Mouse (Mus musculus): ENCODE measurements around the gene 1700011L22Rik.

GRCm38 (mm10) chr8:79211630-79212029, 36.7 kb downstream of the 1700011L22Rik start:
- TF ChIP-seq MAX (IDR thresholded peaks at IDR 0.05; ENCODE audit: low read depth): no peak
- TF ChIP-seq POLR2A (IDR thresholded peaks at IDR 0.05; ENCODE audit: insufficient read length, low read depth): no peak
- TF ChIP-seq POLR2AphosphoS2 (IDR thresholded peaks at IDR 0.05; ENCODE audit: insufficient read length, low read depth): no peak
- TF ChIP-seq E2F4 (IDR thresholded peaks at IDR 0.05; ENCODE audit: insufficient read depth): no peak
- TF ChIP-seq CEBPB (IDR thresholded peaks at IDR 0.05; ENCODE audit: insufficient read depth, poor library complexity, severe bottlenecking): no peak
- TF ChIP-seq USF1 (IDR thresholded peaks at IDR 0.05; ENCODE audit: low read depth): no peak
- no peak for TF ChIP-seq TCF12 (IDR thresholded peaks at IDR 0.05; ENCODE audit: insufficient read depth, poor library complexity, severe bottlenecking)
- TF ChIP-seq MYOG (IDR thresholded peaks at IDR 0.05; ENCODE audit: control insufficient read depth in 1 of 3, insufficient read depth in 1 of 3, insufficient read length in 2 of 3, low read depth in 2 of 3): no peak
- no peak for TF ChIP-seq MYOD1 (IDR thresholded peaks at IDR 0.05; ENCODE audit: control insufficient read depth in 1 of 3, insufficient read length in 2 of 3, low read depth in 2 of 3)
- no peak for TF ChIP-seq REST (IDR thresholded peaks at IDR 0.05; ENCODE audit: insufficient read depth, insufficient read length)
- no peak for TF ChIP-seq SRF (IDR thresholded peaks at IDR 0.05; ENCODE audit: control insufficient read depth, insufficient read length, low read depth)
- no peak for TF ChIP-seq TCF3 (IDR thresholded peaks at IDR 0.05; ENCODE audit: insufficient read length, low read depth)

Data from myocyte (in vitro differentiated cells).